Mouse (Mus musculus) left cerebral cortex, postnatal 14 days (tissue): Measurements from ENCODE around the gene E2f4. TPM values are rescaled to one million over a fixed set of nuclear protein-coding genes. Genes with fewer than 3 reads are reported as not detected.

ENCODE experiments used
- microRNA-seq, 2 experiments: library from miRNA; unstranded; fragments of <30 nt; microRNA quantifications; one replicate each; pipeline ENCODE4 v1.2.0; 2022
- total RNA-seq, 2 experiments: library from RNA; stranded (reverse); gene quantifications; 2 replicates each; pipeline ENCODE4 v1.2.3; 2021

E2f4 gene
- total RNA-seq, 2 experiments from 2014 or later, result 31.5 to 32.1 TPM

Small RNAs within 50 kb of the gene (microRNA-seq; reads per million reads assigned to microRNA genes)
- gene Gm27320 (0 reads per million in 2 experiments), gene Mir328 (4,877 to 6,249 reads per million in 2 experiments)

Other genes starting within 250 kb of the E2f4 start
- gene Ces3a, start 249.1 kb upstream of the E2f4 start, total RNA-seq, result not detected
- not detected for gene Ces3b, start 213.9 kb upstream of the E2f4 start, total RNA-seq
- gene Ces4a, start 165.9 kb upstream of the E2f4 start, total RNA-seq, result not detected
- 10 to 100 TPM; 20.7 to 23.1 TPM for gene Cbfb, start 127.0 kb upstream of the E2f4 start, total RNA-seq
- gene D230025D16Rik, start 72.5 kb upstream of the E2f4 start, total RNA-seq, result 10 to 100 TPM; 31.7 to 32.1 TPM
- 1 to 10 TPM; 2.6 to 4.8 TPM for gene B3gnt9, start 42.5 kb upstream of the E2f4 start, total RNA-seq
- gene Tradd, start 33.1 kb upstream of the E2f4 start, total RNA-seq, result 1 to 10 TPM; 6.7 to 7.9 TPM
- gene Fbxl8, start 33.0 kb upstream of the E2f4 start, total RNA-seq, result under 1 TPM; 0.80 to 0.83 TPM
- 1 to 10 TPM; 1.5 to 2.3 TPM for gene Hsf4, start 27.9 kb upstream of the E2f4 start, total RNA-seq
- gene Nol3, start 21.5 kb upstream of the E2f4 start, total RNA-seq, result 1 to 10 TPM; 4.5 to 5.1 TPM
- gene 4931428F04Rik, start 7.8 kb upstream of the E2f4 start, total RNA-seq, result 10 to 100 TPM; 31.7 to 38.2 TPM
- gene Exoc3l, start 1.6 kb upstream of the E2f4 start, total RNA-seq, result 1 to 10 TPM; 1.7 to 2.0 TPM
- gene Elmo3, start 7.9 kb downstream of the E2f4 start, total RNA-seq, result under 1 TPM; 0.31 to 0.91 TPM
- gene Lrrc29, start 28.6 kb downstream of the E2f4 start, total RNA-seq, result 1 to 10 TPM; 5.1 to 6.9 TPM
- gene Tmem208, start 28.7 kb downstream of the E2f4 start, total RNA-seq, result 10 to 100 TPM; 42.2 to 43.1 TPM
- gene Fhod1, start 50.3 kb downstream of the E2f4 start, total RNA-seq, result 1 to 10 TPM; 2.8 to 2.9 TPM
- 10 to 100 TPM; 25.0 to 35.1 TPM for gene Slc9a5, start 51.2 kb downstream of the E2f4 start, total RNA-seq
- 1 to 10 TPM; 1.7 to 4.9 TPM for gene Plekhg4, start 75.6 kb downstream of the E2f4 start, total RNA-seq
- gene Kctd19, start 115.8 kb downstream of the E2f4 start, total RNA-seq, result not detected
- under 1 TPM in 1 of 2 experiments, not detected in 1; 0.40 TPM for gene Lrrc36, start 115.9 kb downstream of the E2f4 start, total RNA-seq
- gene Tppp3, start 173.9 kb downstream of the E2f4 start, total RNA-seq, result 10 to 100 TPM; 41.2 to 49.7 TPM
- 10 to 100 TPM; 26.8 to 27.5 TPM for gene Zdhhc1, start 199.2 kb downstream of the E2f4 start, total RNA-seq
- gene Hsd11b2, start 221.1 kb downstream of the E2f4 start, total RNA-seq, result not detected